Mouse (Mus musculus): ENCODE measurements around the gene Tnrc6a. TPM values are rescaled to one million over a fixed set of nuclear protein-coding genes. Genes with fewer than 3 reads are reported as not detected.

Tnrc6a gene
- polyA plus RNA-seq, 1 experiment from 2014 or later = 39.0 TPM

GRCm38 (mm10) chr7:123209864-123210263, 86.2 kb downstream of the Tnrc6a start:
- Histone ChIP-seq H3K36me3 (ENCODE audit: control insufficient read depth, insufficient read depth, low read length) (no peaks in the 10 kb centered on the region), H3K27me3 (replicated peaks; ENCODE audit: control insufficient read depth, insufficient read depth, low read length) (no peaks in the 10 kb centered on the region), H3K4me2 (ENCODE audit: low read depth, low read length) (no peak overlapping the region), H3K4me3 (ENCODE audit: low read length) (no peak overlapping the region), H3K4me1 (ENCODE audit: control insufficient read depth, insufficient read depth, low read length) (peaks cover 14% of the 10 kb centered on the region), H3K27ac (ENCODE audit: low read length) (no peak overlapping the region), H3K9me3 (ENCODE audit: control insufficient read depth, low read length) (no peaks in the 10 kb centered on the region), H3K9ac (ENCODE audit: low read depth, low read length) (no peak overlapping the region)
- ATAC-seq = peak; percentile 43
- 45% methylated on average over 9 of the region's 9 CpGs for WGBS

- Histone ChIP-seq H3K27ac (ENCODE audit: low read length) (no peak overlapping the region), H3K4me2 (ENCODE audit: low read depth, low read length) (no peak overlapping the region), H3K9ac (ENCODE audit: low read depth, low read length) (no peak overlapping the region), H3K36me3 (ENCODE audit: control insufficient read depth, insufficient read depth, low read length) (no peaks in the 10 kb centered on the region), H3K9me3 (ENCODE audit: control insufficient read depth, low read length) (no peaks in the 10 kb centered on the region), H3K4me1 (ENCODE audit: control insufficient read depth, insufficient read depth, low read length) (peaks cover 14% of the 10 kb centered on the region), H3K4me3 (ENCODE audit: low read length) (no peak overlapping the region), H3K27me3 (replicated peaks; ENCODE audit: control insufficient read depth, insufficient read depth, low read length) (no peaks in the 10 kb centered on the region)
- WGBS = 61% methylated on average over 5 of the region's 5 CpGs
- ATAC-seq = no peak
Observed at GRCm38 (mm10) chr7:123211461-123211860, 87.8 kb downstream of the Tnrc6a start.

- H3K27me3 ChIP-seq (replicated peaks; ENCODE audit: control insufficient read depth, insufficient read depth, low read length) = no peaks in the 10 kb centered on the region
- no peaks in the 10 kb centered on the region for H3K36me3 ChIP-seq (ENCODE audit: control insufficient read depth, insufficient read depth, low read length)
- 86% methylated on average over 5 of the region's 5 CpGs for WGBS
- ATAC-seq = no peak
- H3K9me3 ChIP-seq (ENCODE audit: control insufficient read depth, low read length) = no peaks in the 10 kb centered on the region
- no peak overlapping the region for H3K4me3 ChIP-seq (ENCODE audit: low read length)
- H3K27ac ChIP-seq (ENCODE audit: low read length) = no peak overlapping the region
- H3K4me1 ChIP-seq (ENCODE audit: control insufficient read depth, insufficient read depth, low read length) = peaks cover 14% of the 10 kb centered on the region
- H3K9ac ChIP-seq (ENCODE audit: low read depth, low read length) = no peak overlapping the region
- no peak overlapping the region for H3K4me2 ChIP-seq (ENCODE audit: low read depth, low read length)
Observed at GRCm38 (mm10) chr7:123212316-123212715, 88.6 kb downstream of the Tnrc6a start.

GRCm38 (mm10) chr7:123214365-123215075, 90.8 kb downstream of the Tnrc6a start, which contains the start of gene Slc5a11:
TSS of gene Slc5a11 (plus strand) at chr7:123214780.
- 26% methylated on average over 8 of the region's 8 CpGs for WGBS
- Histone ChIP-seq H3K36me3 (ENCODE audit: control insufficient read depth, insufficient read depth, low read length) (no peaks in the 10 kb centered on the region), H3K4me2 (ENCODE audit: low read depth, low read length) (peak within 1 kb of the TSS; percentile 43), H3K9me3 (ENCODE audit: control insufficient read depth, low read length) (no peaks in the 10 kb centered on the region), H3K9ac (ENCODE audit: low read depth, low read length) (peak within 1 kb of the TSS; percentile 57), H3K27me3 (replicated peaks; ENCODE audit: control insufficient read depth, insufficient read depth, low read length) (no peaks in the 10 kb centered on the region), H3K27ac (ENCODE audit: low read length) (peak within 1 kb of the TSS; percentile 77), H3K4me1 (ENCODE audit: control insufficient read depth, insufficient read depth, low read length) (peaks cover 16% of the 10 kb centered on the region), H3K4me3 (ENCODE audit: low read length) (peak within 1 kb of the TSS; percentile 40)
- peak; percentile 89 for ATAC-seq

GRCm38 (mm10) chr7:123215138-123215537, 91.5 kb downstream of the Tnrc6a start:
- ATAC-seq = peak; percentile 2; the same call in 1 of the 2 replicates
- H3K27ac ChIP-seq (ENCODE audit: low read length) = peak overlapping the region; percentile 77
- no peaks in the 10 kb centered on the region for H3K36me3 ChIP-seq (ENCODE audit: control insufficient read depth, insufficient read depth, low read length)
- WGBS = 53% methylated on average over 2 of the region's 2 CpGs
- H3K9me3 ChIP-seq (ENCODE audit: control insufficient read depth, low read length) = no peaks in the 10 kb centered on the region
- H3K27me3 ChIP-seq (replicated peaks; ENCODE audit: control insufficient read depth, insufficient read depth, low read length) = no peaks in the 10 kb centered on the region
- peak overlapping the region; percentile 40 for H3K4me3 ChIP-seq (ENCODE audit: low read length)
- peak overlapping the region; percentile 43 for H3K4me2 ChIP-seq (ENCODE audit: low read depth, low read length)
- H3K4me1 ChIP-seq (ENCODE audit: control insufficient read depth, insufficient read depth, low read length) = peaks cover 20% of the 10 kb centered on the region
- peak overlapping the region; percentile 57 for H3K9ac ChIP-seq (ENCODE audit: low read depth, low read length)

GRCm38 (mm10) chr7:123217448-123218354, 94.0 kb downstream of the Tnrc6a start:
- no peak overlapping the region for H3K4me3 ChIP-seq (ENCODE audit: low read length)
- no peak overlapping the region for H3K9ac ChIP-seq (ENCODE audit: low read depth, low read length)
- no peaks in the 10 kb centered on the region for H3K9me3 ChIP-seq (ENCODE audit: control insufficient read depth, low read length)
- no peak overlapping the region for H3K27ac ChIP-seq (ENCODE audit: low read length)
- 76% methylated on average over 7 of the region's 7 CpGs for WGBS
- no peak for ATAC-seq
- no peak overlapping the region for H3K4me2 ChIP-seq (ENCODE audit: low read depth, low read length)
- H3K27me3 ChIP-seq (replicated peaks; ENCODE audit: control insufficient read depth, insufficient read depth, low read length) = no peaks in the 10 kb centered on the region
- H3K36me3 ChIP-seq (ENCODE audit: control insufficient read depth, insufficient read depth, low read length) = no peaks in the 10 kb centered on the region
- peaks cover 25% of the 10 kb centered on the region for H3K4me1 ChIP-seq (ENCODE audit: control insufficient read depth, insufficient read depth, low read length)

- Histone ChIP-seq H3K4me2 (ENCODE audit: low read depth, low read length) (no peak overlapping the region), H3K9ac (ENCODE audit: low read depth, low read length) (no peak overlapping the region), H3K27me3 (replicated peaks; ENCODE audit: control insufficient read depth, insufficient read depth, low read length) (no peaks in the 10 kb centered on the region), H3K36me3 (ENCODE audit: control insufficient read depth, insufficient read depth, low read length) (no peaks in the 10 kb centered on the region), H3K27ac (ENCODE audit: low read length) (no peak overlapping the region), H3K4me3 (ENCODE audit: low read length) (no peak overlapping the region), H3K4me1 (ENCODE audit: control insufficient read depth, insufficient read depth, low read length) (peaks cover 29% of the 10 kb centered on the region), H3K9me3 (ENCODE audit: control insufficient read depth, low read length) (no peaks in the 10 kb centered on the region)
- 51% methylated on average over 6 of the region's 6 CpGs for WGBS
- no peak for ATAC-seq
Observed at GRCm38 (mm10) chr7:123218620-123219019, 94.9 kb downstream of the Tnrc6a start.

GRCm38 (mm10) chr7:123219781-123220632, 96.3 kb downstream of the Tnrc6a start:
- Histone ChIP-seq H3K27me3 (replicated peaks; ENCODE audit: control insufficient read depth, insufficient read depth, low read length) (no peaks in the 10 kb centered on the region), H3K36me3 (ENCODE audit: control insufficient read depth, insufficient read depth, low read length) (no peaks in the 10 kb centered on the region), H3K4me3 (ENCODE audit: low read length) (no peak overlapping the region), H3K4me2 (ENCODE audit: low read depth, low read length) (no peak overlapping the region), H3K9me3 (ENCODE audit: control insufficient read depth, low read length) (no peaks in the 10 kb centered on the region), H3K9ac (ENCODE audit: low read depth, low read length) (no peak overlapping the region), H3K27ac (ENCODE audit: low read length) (peak overlapping the region; percentile 77), H3K4me1 (ENCODE audit: control insufficient read depth, insufficient read depth, low read length) (peaks cover 20% of the 10 kb centered on the region)
- 63% methylated on average over 13 of the region's 13 CpGs for WGBS
- peak; percentile 83 for ATAC-seq

GRCm38 (mm10) chr7:123220633-123220942, 96.9 kb downstream of the Tnrc6a start:
- peak overlapping the region; percentile 77 for H3K27ac ChIP-seq (ENCODE audit: low read length)
- WGBS = 63% methylated on average over 2 of the region's 2 CpGs

More at GRCm38 (mm10) chr7:123220633-123220942, 96.9 kb downstream of the Tnrc6a start:
- H3K27me3 ChIP-seq (replicated peaks; ENCODE audit: control insufficient read depth, insufficient read depth, low read length) = no peaks in the 10 kb centered on the region
- H3K9me3 ChIP-seq (ENCODE audit: control insufficient read depth, low read length) = no peaks in the 10 kb centered on the region
- no peak; the same call in 1 of the 2 replicates for ATAC-seq
- H3K36me3 ChIP-seq (ENCODE audit: control insufficient read depth, insufficient read depth, low read length) = no peaks in the 10 kb centered on the region
- no peak overlapping the region for H3K9ac ChIP-seq (ENCODE audit: low read depth, low read length)
- H3K4me2 ChIP-seq (ENCODE audit: low read depth, low read length) = no peak overlapping the region
- H3K4me1 ChIP-seq (ENCODE audit: control insufficient read depth, insufficient read depth, low read length) = peaks cover 20% of the 10 kb centered on the region
- no peak overlapping the region for H3K4me3 ChIP-seq (ENCODE audit: low read length)
